Mouse (Mus musculus): ENCODE measurements around the gene Prss34. TPM values are rescaled to one million over a fixed set of nuclear protein-coding genes. Genes with fewer than 3 reads are reported as not detected.

Prss34 gene
- total RNA-seq (2023), result 10 to 100 TPM in 1 of 2 experiments, 1 to 10 TPM in 1; 6.3 to 11.9 TPM

GRCm38 (mm10) chr17:25298094-25298493, at the start of gene Prss34:
Gene Prss34 (plus strand): TSS chr17:25298394.

DNA sequence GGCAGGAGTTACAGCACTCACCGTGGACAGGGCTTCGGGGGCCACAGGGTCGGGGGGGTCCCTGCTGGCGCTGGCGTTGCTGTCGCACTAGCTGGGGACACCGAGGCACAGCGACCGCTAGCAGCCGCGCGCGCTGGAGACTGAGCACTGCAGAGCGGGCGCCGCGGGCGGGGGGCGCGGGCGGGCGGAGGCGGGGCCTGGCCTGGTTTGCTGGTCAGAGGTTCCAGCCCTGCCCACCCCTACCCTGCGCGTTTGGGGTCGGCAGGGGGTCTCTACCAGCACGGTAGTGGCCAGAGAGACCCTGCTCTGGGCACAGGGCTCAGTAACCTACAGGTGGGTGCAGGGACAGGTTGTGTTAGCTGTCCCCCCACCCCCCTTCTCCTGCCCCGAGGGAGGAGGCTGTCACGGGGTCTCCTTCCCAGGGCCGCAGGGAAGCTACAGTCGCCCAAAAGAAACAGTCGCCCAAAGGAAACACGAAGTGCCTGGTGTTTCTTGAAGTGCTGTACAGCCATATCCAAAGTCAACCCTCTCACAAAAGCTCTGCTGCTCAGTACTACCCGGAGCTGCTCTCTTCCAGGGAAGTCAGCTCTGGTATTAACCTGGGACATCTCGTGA, 41.9 kb upstream of the Prss34 start, which contains the start of gene Baiap3:
TSS of gene Baiap3 (minus strand) at position 225 of the 615 bp plus-strand sequence.

DNA sequence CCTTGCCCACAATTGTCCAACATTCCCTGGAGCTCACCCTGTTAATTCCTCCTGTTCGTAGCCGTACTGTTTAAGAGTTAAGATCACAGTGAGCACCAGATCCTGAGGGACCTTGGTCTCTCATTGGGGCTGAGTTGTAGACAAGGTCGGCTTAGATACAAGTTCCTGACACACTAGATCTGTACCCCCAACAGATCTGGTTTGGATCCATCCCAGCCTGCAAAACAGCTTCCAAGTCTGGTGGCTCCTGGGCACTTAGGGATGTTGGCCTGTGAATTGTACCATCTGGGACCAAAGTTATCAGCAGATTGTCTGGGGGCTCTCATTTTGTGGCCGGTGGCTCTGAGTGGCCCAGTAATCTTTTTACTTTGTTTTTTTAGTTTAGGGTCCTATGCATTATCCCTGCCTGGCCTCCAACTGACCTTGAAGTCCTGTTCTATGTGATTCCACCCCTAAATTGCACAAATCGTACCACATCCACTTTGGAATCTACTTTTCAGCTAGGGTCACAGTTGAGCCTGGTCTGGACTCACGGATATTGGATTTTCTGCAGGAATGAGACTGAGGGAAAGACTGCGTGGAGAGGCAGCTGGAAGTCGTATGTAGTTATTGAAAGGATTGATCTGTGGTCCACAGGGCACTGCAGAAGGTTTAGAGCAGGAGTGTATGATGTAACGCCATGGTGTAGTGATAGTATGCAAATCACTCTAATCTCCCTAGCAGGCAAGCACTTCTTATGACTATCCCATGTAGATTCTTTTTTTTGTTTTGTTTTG, 23.4 kb upstream of the Prss34 start, which contains the start of gene Ube2i:
TSS of gene Ube2i (minus strand) at position 52 of the 776 bp plus-strand sequence.

DNA sequence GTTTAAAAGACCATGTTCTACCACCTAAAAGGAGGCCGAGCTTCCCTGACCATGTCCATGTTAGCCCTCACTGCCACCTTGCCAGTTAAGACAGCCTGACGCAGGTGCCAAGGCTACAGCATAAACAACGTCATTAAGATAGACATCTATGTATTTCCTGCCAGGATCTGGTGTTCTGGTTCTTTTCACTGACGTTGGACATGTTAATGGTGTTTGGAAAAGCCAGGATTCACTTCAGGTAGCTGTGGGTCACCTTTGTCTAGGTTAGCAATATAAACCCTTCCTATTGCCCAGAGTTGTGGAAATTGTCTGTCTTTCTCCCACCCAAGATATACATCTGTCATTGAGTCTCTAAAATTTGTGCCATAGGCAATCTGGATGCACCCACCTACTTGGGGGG, 10.2 kb downstream of the Prss34 start, which contains the start of gene Prss28:
TSS of gene Prss28 (plus strand) at position 301 of the 400 bp plus-strand sequence.

DNA sequence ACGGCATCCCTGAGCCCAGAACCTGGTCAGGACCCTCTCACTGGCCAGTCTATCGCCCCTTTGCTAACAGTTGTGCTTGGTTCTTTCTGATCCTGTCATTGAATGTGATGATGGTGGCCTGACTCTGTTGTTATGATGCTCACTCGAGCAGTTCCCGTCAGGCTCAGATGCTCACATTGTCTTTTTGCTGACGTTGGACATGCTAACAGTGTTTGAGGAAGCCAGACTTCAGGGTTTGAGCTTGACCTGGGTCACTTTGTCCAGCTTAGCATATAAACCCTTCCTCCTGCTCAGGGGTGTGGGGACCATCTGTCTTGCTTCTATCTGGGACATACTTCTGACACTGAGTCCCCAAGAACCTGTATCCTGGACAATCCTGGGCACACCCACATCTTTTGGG, 20.2 kb downstream of the Prss34 start, which contains the start of gene Prss29:
TSS of gene Prss29 (plus strand) at position 301 of the 400 bp plus-strand sequence.

DNA sequence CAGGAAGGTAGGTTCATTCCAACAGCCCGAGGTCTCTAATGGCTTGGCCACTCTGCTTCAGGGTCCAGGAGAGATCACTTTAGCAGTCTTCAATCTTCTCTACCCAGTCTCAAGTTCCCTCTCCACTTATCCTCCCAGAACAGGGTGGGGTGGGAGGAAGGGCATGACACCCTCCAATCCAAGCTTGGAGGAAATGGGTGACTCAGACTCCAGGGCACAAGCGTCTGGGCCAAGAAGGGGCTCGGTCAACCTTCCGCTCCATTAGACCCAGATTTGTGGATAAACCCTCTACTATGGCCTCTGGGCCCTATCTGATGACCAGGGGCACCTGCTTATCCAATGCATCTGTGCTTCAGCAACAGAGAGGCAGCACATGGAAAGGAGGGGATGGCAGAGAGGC, 47.3 kb downstream of the Prss34 start, which contains the start of gene Tpsab1:
TSS of gene Tpsab1 (minus strand) at position 101 of the 400 bp plus-strand sequence.

Other genes with a start within 250 kb of the Prss34 start
- gene Tmem204, start 214.8 kb upstream of the Prss34 start, total RNA-seq (2023), result not detected
- gene Telo2, start 182.4 kb upstream of the Prss34 start, total RNA-seq (2023), result 10 to 100 TPM; 14.6 to 15.3 TPM
- gene Ptx4, start 177.6 kb upstream of the Prss34 start, total RNA-seq (2023), result not detected
- 10 to 100 TPM; 36.7 to 44.1 TPM for gene Clcn7, start 165.0 kb upstream of the Prss34 start, total RNA-seq (2023)
- gene Ccdc154, start 135.9 kb upstream of the Prss34 start, total RNA-seq (2023), result under 1 TPM in 1 of 2 experiments, not detected in 1; 0.39 TPM
- gene Gm38655, start 122.9 kb upstream of the Prss34 start, total RNA-seq (2023), result not detected
- gene BC003965, start 113.8 kb upstream of the Prss34 start, total RNA-seq (2023), result 1 to 10 TPM; 7.7 to 7.8 TPM
- gene Unkl, start 110.0 kb upstream of the Prss34 start, total RNA-seq (2023), result 10 to 100 TPM; 23.5 to 23.7 TPM
- gene Gnptg, start 58.3 kb upstream of the Prss34 start, total RNA-seq (2023), result 10 to 100 TPM; 19.2 to 22.1 TPM
- gene Tsr3, start 58.2 kb upstream of the Prss34 start, total RNA-seq (2023), result 10 to 100 TPM; 10.4 to 11.6 TPM
- 1 to 10 TPM in 1 of 2 experiments, under 1 TPM in 1; 0.81 to 1.7 TPM for gene Baiap3, start 42.0 kb upstream of the Prss34 start, total RNA-seq (2023)
- gene Ube2i, start 23.8 kb upstream of the Prss34 start, total RNA-seq (2023), result 100 to 1,000 TPM; 288 to 298 TPM
- gene Prss28, start 10.3 kb downstream of the Prss34 start, total RNA-seq (2023), result not detected
- gene Prss29, start 20.3 kb downstream of the Prss34 start, total RNA-seq (2023), result 1 to 10 TPM; 2.1 to 2.6 TPM
- gene Tpsab1, start 47.2 kb downstream of the Prss34 start, total RNA-seq (2023), result not detected
- not detected for gene Tpsb2, start 67.9 kb downstream of the Prss34 start, total RNA-seq (2023)
- gene Tpsg1, start 70.9 kb downstream of the Prss34 start, total RNA-seq (2023), result not detected
- gene Cacna1h, start 135.4 kb downstream of the Prss34 start, total RNA-seq (2023), result under 1 TPM; 0.08 to 0.43 TPM
- not detected for gene Tekt4, start 156.2 kb downstream of the Prss34 start, total RNA-seq (2023)
- gene Sstr5, start 198.9 kb downstream of the Prss34 start, total RNA-seq (2023), result not detected

Measured in monocyte, adult 59 days (primary cell).